Mouse (Mus musculus) induced T-regulatory cell, adult 2 months (primary cell): ENCODE results near the gene Lbhd2.

Experiments
- DNase-seq: peaks from one replicate; pipeline ENCODE4 v3.0.0-alpha.2; 2012; ENCODE audit warnings: low read depth

Gene Lbhd2

GRCm38 (mm10) chr12:111406622-111407021 is at the start of gene Lbhd2:
TSS of gene Lbhd2 (plus strand) at chr12:111406809.
- DNase-seq = peak; percentile 17

- DNase-seq = no peak
Observed at GRCm38 (mm10) chr12:111360671-111361070, 45.9 kb upstream of the Lbhd2 start.

DNA sequence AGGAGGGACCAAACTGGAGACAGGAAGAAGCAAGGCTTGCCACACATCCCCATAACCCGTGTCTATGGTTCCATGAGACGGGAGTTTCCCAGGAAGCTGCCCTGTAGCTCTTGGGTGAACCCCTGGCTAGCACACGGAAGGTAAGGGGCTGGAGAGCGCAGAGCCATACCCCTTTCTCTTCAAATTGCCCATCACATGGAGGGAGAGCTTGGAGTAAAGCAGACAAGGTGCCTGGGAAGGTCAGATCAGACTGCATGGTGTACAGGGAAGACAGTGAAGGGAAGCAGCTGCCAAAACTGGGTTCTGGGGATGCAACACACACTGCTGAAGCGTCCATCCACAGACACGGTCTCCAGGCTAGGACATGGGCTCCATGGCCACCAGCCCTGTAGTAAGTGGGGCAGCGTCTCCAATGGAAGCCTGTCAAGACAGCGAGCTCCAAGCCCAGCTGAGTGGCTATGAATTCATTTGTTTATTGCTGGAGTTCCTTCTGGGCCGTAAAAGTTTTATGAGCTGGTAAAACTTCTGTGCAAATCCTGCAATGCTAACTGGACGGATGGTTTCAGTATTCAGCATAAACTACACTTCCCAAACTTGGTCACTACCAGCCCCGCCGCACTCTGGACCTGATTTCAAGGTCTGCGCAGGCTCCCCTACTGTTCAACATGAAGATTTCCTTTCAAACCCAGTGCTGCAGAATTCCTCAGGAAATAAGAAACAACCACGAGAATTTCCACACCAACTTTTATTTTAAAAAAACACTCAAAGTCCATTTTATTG is 45.1 kb upstream of the Lbhd2 start:
- DNase-seq = no peak

DNA sequence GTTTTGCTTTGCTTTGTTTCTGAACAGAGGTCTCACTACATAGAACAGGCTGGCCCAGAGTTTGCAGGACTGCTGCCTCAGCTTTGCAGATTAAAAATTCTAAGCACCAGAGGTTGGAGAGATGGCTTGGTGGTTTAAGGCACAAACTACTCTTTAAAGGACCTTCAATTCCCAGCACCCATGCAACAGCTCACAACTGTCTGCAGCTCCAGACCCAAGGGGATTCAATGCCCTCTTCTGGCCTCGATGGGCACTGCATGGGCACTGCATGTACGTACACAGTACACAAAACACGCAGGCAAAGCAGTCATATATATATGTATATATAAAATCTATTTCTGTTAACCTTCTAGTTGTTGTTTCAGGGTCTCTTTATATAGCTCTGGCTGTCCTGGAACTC is 42.4 kb upstream of the Lbhd2 start:
- no peak for DNase-seq

GRCm38 (mm10) chr12:111367065-111367464 is 39.5 kb upstream of the Lbhd2 start:
- no peak for DNase-seq

- DNase-seq = no peak
Observed at GRCm38 (mm10) chr12:111370249-111370648, 36.4 kb upstream of the Lbhd2 start.

DNA sequence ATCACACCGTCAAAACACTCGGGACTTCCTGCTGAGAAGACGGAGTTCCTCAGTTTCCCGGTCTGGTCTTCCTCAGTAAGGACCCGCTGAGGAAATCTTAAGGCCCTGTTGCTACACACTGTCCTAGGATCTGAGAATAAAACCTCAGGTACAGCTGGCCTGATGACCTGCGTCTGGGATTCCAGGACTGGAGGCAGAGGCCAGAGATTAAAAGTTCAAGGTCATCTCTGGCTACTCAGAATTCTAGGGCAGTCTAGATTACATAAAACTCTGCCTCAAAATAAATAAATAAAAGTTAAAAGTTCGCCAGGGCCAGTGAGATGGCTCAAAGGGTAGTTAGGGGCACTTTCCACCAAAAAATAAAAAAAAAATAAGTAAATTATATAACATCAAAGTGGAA is 34.7 kb upstream of the Lbhd2 start:
- no peak for DNase-seq

GRCm38 (mm10) chr12:111373411-111373810 is 33.2 kb upstream of the Lbhd2 start:
- no peak for DNase-seq

- DNase-seq = no peak
Observed at GRCm38 (mm10) chr12:111374727-111375126, 31.9 kb upstream of the Lbhd2 start.

GRCm38 (mm10) chr12:111375559-111375958 is 31.1 kb upstream of the Lbhd2 start:
- no peak for DNase-seq

DNA sequence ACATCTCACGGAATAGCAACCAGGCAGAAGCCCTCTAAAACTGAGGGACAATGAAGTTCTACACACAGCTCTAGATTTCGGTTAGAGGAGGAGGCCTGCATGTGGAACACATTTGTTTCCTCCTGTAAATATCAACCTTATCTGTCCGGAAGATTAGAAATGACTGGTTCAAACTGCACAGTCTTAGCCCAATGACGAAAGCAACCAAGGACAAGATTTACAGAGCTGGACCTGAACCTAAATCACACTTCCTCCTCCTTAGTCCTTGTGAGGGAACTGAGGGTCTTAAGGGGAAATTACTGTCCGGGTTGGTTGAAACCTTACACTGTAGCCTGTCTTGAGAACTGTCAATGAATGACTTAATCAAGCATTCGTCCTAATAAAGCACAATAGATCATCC is 30.6 kb upstream of the Lbhd2 start:
- peak; percentile 27 for DNase-seq

GRCm38 (mm10) chr12:111376826-111377331 is 29.7 kb upstream of the Lbhd2 start:
- DNase-seq = no peak

- DNase-seq = peak; percentile 79
Observed at GRCm38 (mm10) chr12:111377376-111377973, 29.1 kb upstream of the Lbhd2 start, which contains the start of gene Cdc42bpb. TSS of gene Cdc42bpb (minus strand) at chr12:111377718.

DNA sequence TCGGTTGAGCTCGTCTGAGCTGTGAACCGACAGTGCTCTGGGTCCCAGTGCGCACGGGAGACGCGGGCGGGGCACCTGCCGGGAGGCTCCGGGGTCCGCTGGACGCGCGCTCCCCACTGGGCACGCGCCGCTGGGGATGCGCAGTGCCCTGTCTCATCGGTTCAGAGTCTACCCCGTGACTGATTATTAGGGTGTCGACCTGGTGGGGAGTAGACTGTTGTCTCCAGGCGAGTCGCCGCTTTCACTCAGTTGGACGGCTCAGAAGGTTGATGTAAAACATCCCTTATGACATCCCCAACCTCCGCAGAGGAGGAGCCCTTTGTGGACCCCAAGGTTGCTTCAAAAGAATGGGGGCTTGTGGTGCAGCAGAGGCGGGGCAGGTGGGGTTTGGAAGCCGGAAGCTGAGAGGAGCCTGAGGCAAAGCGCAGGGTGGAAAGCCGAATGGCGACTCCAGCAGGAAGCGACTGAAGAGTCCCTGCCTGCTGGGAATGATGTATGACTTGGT is 28.6 kb upstream of the Lbhd2 start:
- no peak for DNase-seq

- DNase-seq = no peak
Observed at GRCm38 (mm10) chr12:111378812-111379211, 27.8 kb upstream of the Lbhd2 start.

DNA sequence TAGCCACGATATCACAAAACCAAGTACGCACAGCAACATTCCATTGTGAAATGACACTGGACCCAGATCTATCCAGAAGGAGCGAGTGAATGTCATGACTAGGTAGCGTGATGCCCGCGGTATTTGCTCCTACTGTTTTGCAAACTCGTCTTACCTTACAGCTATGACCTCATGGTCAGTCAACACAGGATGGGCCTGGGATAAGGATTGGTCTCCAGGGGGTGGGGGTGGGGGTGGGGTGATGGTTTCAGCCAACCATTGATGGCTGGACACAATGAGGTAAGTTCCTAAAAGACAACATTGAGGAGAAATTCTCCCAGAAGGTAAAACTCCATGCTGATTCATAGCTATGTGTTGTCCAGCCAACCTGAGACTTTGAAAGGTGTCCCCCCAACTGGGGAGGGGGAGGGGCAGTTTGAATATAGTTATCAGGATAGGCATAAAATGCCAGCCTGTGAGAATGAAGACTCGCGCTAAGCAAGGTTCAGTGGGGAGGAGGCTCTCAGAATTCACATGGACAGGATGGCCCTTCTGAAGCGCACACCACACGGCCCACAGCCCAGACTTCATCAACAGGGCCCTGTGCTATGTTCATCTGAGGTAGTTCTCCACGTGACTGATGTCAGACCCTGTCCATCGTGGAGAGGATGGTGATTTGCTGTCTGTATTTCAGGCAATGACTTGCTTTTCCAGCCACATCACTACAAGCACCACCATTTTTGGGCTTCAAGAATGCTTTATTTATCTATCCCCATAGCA is 20.5 kb upstream of the Lbhd2 start:
- DNase-seq = no peak

- no peak for DNase-seq
Observed at GRCm38 (mm10) chr12:111386642-111387120, 19.9 kb upstream of the Lbhd2 start.

DNA sequence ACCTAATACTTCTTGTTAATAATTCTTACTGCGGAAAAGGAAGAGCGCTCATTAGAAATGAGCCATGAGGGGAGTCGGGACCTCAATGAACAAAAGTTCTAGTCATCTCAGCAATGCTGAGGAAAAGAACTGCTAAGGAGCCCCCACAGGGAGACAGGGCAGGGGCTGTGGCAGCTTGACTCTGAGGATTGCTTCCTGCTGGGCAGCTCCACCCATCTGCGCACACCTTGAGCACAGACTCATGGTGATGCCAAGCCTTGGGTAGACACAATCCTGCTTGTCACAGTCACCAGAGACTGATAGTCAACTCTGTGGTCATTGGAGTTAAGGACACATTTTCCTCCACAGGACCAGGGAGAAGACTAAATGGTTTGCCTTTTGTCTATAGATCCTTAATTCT is 19.5 kb upstream of the Lbhd2 start:
- DNase-seq = no peak

DNA sequence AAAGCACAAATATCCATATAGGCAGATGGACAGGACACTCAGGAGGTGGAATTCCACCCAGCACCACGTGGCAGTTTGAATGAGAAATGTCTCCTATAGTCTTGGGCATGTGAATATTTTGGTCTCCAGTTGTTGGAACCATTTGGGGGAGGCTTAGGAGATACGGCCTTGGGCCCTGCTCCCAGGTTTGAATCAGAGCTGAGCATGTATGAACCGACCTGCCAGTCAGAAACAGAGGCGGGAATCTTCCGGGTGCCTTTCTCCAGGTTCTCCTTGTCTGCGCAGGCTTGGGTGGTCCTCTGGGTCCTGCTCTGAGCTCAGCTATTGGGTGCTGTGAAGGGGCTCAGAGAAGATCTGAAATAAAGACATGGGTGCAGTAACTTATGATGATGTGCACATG is 12.6 kb upstream of the Lbhd2 start:
- DNase-seq = no peak

DNA sequence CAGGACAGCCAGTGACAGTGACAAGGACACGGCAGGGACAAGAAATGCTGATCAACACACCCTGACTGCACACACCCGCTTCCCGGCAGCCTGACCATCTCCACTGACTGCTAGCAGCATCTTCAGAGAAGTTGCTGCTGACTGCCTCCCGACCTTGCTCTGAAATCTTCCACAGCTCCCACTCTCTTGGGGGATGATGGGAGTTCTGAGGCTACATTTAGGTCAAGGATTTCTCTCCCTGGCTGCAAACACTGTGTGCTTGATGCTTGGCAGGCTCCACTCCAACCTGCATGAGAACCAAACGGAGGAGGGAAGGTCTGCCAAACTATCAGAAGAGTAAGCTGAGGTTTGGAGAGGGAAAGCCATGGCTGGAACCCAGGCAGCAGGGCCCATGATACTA is 9.6 kb upstream of the Lbhd2 start:
- no peak for DNase-seq

- peak; percentile 71 for DNase-seq
Observed at GRCm38 (mm10) chr12:111401454-111402184, 5.0 kb upstream of the Lbhd2 start.

DNA sequence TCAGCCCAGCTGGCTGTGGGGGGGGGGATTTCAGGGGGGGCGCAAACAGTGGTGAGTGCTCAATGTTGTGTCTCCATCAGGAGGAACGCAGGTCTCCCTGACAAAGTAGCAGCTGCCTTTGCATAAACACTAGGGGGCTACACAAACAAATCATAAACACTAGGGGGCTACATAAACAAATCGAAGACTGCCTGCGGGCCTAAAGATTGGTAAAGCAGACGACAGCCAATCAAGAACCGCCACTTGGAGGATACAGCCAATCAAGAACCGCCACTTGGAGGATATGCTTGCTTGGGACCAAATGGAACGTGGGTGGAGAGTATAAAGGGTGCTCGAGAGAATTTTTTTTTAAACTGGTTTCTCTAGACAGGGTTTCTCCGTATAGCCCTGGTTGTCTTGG is 1.7 kb upstream of the Lbhd2 start:
- no peak for DNase-seq
